In the genomic region with DNA sequence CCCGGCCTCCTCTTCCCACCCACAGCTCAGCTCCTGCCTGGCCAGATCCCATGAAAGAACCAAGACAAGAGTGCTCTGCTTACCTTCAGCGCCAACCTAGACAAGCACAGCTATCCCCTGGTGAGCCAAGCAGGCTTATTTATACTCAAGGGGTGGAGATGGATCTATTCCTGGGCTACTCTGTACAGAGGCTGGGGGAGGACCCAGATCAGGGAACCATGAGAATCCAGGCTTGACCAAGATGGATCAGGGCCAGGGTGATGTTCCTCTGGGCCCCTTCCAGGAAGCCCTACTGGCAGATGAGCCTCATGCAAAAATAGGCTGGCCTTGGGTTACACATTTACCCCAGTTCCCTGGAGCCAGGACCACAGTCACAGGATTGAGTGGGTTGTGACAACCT, we compare ENCODE assay signal across 8 mouse cellular contexts. TPM values are rescaled to one million over a fixed set of nuclear protein-coding genes. Genes with fewer than 3 reads are reported as not detected.
DNase-seq lines count a peak whose midpoint lies in the region; ATAC-seq lines count a peak whose summit lies in the region.

A gene (minus strand): TSS at position 114 of the 400 bp plus-strand sequence.

- H3K4me1 ChIP-seq in intestine, embryonic 16.5 days (ENCODE audit: control insufficient read depth, insufficient read depth, low read length), result peaks cover 23% of the 10 kb centered on the region
- H3K4me1 ChIP-seq in liver, embryonic 12.5 days, result peaks cover 15% of the 10 kb centered on the region

- H3K9ac ChIP-seq in intestine, embryonic 16.5 days (ENCODE audit: low read depth, low read length), result no peak within 1 kb of the TSS
- 0 out of 2 replicates have a peak within 1 kb of the TSS, but pooled peaks have one; percentile 5 for H3K9ac ChIP-seq in liver, embryonic 12.5 days

- ATAC-seq in cerebellum, adult (ENCODE audit: insufficient number of reproducible peaks, low FRiP score, low TSS enrichment), result no peak
- no peak for ATAC-seq in intestine, embryonic 16.5 days
- ATAC-seq in liver, embryonic 12.5 days, result no peak

- H3K4me2 ChIP-seq in intestine, embryonic 16.5 days (ENCODE audit: low read depth, low read length), result no peak within 1 kb of the TSS
- peak within 1 kb of the TSS; percentile 8 for H3K4me2 ChIP-seq in liver, embryonic 12.5 days

- WGBS in intestine, embryonic 16.5 days, result 68% methylated on average over 2 of the region's 2 CpGs
- WGBS in liver, embryonic 12.5 days (ENCODE audit: insufficient replicate concordance), result 62% methylated on average over 2 of the region's 2 CpGs

- no peak within 1 kb of the TSS for H3K4me3 ChIP-seq in intestine, embryonic 16.5 days (ENCODE audit: low read length)
- H3K4me3 ChIP-seq in liver, embryonic 12.5 days, result peak within 1 kb of the TSS; percentile 4; the same call in 1 of the 2 replicates

- no peaks in the 10 kb centered on the region for H3K36me3 ChIP-seq in intestine, embryonic 16.5 days (ENCODE audit: control insufficient read depth, insufficient read depth, low read length)
- H3K36me3 ChIP-seq in liver, embryonic 12.5 days, result no peaks in the 10 kb centered on the region

- no peaks in the 10 kb centered on the region for H3K9me3 ChIP-seq in intestine, embryonic 16.5 days (ENCODE audit: control insufficient read depth, low read length)
- no peaks in the 10 kb centered on the region for H3K9me3 ChIP-seq in liver, embryonic 12.5 days (replicated peaks)

- peak within 1 kb of the TSS; percentile 80 for H3K27ac ChIP-seq in intestine, embryonic 16.5 days (ENCODE audit: low read length)
- H3K27ac ChIP-seq in liver, embryonic 12.5 days, result peak within 1 kb of the TSS; percentile 8; the same call in 1 of the 2 replicates

- DNase-seq in cerebellum, adult 11 months, result peak; percentile 46
- DNase-seq in right cerebral cortex, postnatal 25 days, result peak; percentile 37
- no peak for DNase-seq in right cerebral cortex, postnatal 10 days (ENCODE audit: low spot score in 2 of 2)
- DNase-seq in neural tube, embryonic 10.5 days (ENCODE audit: extremely low spot score, low spot score), result no peak
- DNase-seq in urinary bladder, postnatal 14 days (ENCODE audit: low spot score), result no peak

- H3K27me3 ChIP-seq in intestine, embryonic 16.5 days (replicated peaks; ENCODE audit: control insufficient read depth, insufficient read depth, low read length), result no peaks in the 10 kb centered on the region
- H3K27me3 ChIP-seq in liver, embryonic 12.5 days (replicated peaks), result no peaks in the 10 kb centered on the region

RNA-seq across cellular contexts. Expression of the gene that starts here (rescaled TPM):
- polyA plus RNA-seq in intestine, embryonic 16.5 days (2015; fragmentation: Nextera tagmentation; extraction: Ambion mirVana), result 5.9 and 8.4 TPM in 2 replicates
- polyA plus RNA-seq in liver, embryonic 12.5 days (2016; fragmentation: Nextera tagmentation; extraction: Ambion mirVana), result 23.3 and 25.9 TPM in 2 replicates

Comparison
In these comparisons a context has a peak if more than half of its experiments do, and no peak if none do; other contexts are left out.
1. DNase-seq: peak in cerebellum, adult 11 months (single experiment) and right cerebral cortex, postnatal 25 days (single experiment); none in right cerebral cortex, postnatal 10 days (0 of 2), neural tube, embryonic 10.5 days (single experiment) and urinary bladder, postnatal 14 days (single experiment).